Mouse (Mus musculus): Measurements from ENCODE around the gene Fam104a.
A peak's percentile ranks its signal among the peaks of the same experiment; 100 is the strongest.
"Not testable (repeated sequence)": the region's sequence is repeated elsewhere in the genome, so short reads cannot be mapped to it uniquely, and the experiment has no call there.

Fam104a gene

DNA sequence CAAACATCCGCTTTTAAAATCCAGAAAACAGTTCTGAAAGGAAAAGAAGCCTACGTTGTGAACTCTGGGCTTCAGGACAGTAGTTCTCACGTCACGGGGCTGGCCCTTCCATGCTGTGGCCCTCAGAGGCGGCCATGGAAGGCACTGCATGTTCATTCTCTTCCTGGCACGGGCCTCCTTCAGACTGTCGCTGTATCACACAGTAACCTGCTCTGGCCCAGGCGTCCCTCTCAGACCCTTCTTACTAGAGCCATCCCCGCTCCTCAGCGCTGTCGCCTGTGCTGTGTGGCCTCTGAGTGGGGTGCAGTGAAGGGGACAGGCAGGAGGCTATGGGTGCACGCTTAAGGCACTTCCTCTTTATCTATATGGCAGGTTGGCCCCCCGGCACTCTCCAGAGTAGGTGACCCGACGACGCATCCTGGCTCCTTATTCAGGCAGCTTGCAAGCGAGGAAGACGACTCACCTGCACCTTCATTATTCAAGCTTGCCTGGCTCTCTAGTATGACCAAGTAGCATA, 22.1 kb downstream of the Fam104a start:
- DNase-seq, result no peak

GRCm38 (mm10) chr11:113660940-113661339, 23.0 kb downstream of the Fam104a start:
- no peak for DNase-seq

DNA sequence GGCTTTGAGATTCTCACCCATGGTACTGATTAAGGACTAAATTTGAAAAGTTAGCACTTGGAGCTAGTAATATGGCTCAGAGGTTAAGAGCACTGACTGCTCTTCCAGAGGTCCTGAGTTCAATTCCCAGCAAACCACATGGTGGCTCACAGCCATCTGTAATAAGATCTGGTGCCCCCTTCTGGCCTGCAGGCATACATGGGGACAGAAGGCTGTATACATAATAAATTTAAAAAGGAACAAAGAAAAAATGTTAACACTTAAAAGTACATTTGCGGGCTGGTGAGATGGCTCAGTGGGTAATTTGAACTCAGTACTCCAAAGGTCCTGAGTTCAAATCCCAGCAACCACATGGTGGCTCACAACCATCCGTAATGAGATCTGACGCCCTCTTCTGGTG, 23.7 kb downstream of the Fam104a start:
- not testable (repeated sequence) for DNase-seq

DNA sequence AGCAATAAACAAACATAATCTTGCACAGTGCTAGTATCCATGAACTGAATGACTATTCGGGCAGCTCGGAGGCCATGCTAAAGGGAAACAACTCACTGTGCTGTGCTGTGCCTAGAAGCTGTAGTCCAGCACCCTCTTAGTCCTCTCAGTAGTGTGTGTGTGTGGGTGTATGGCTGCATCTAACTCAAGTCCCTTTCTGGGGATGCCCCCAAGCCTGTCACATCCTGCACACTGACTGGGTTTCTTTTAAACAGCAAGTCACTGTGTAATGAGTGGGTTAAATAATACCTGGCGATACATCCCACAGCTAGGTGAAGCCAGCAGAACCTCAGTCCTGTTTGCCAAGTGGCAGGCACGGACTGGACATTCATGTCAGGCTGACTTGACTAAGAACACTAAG, 25.2 kb downstream of the Fam104a start:
- DNase-seq, result no peak

- no peak for DNase-seq
Measured at GRCm38 (mm10) chr11:113658319-113658718, 25.6 kb downstream of the Fam104a start.

GRCm38 (mm10) chr11:113657221-113657620, 26.7 kb downstream of the Fam104a start:
- no peak for DNase-seq

- DNase-seq, result no peak
Measured at GRCm38 (mm10) chr11:113656511-113656932, 27.4 kb downstream of the Fam104a start.

DNA sequence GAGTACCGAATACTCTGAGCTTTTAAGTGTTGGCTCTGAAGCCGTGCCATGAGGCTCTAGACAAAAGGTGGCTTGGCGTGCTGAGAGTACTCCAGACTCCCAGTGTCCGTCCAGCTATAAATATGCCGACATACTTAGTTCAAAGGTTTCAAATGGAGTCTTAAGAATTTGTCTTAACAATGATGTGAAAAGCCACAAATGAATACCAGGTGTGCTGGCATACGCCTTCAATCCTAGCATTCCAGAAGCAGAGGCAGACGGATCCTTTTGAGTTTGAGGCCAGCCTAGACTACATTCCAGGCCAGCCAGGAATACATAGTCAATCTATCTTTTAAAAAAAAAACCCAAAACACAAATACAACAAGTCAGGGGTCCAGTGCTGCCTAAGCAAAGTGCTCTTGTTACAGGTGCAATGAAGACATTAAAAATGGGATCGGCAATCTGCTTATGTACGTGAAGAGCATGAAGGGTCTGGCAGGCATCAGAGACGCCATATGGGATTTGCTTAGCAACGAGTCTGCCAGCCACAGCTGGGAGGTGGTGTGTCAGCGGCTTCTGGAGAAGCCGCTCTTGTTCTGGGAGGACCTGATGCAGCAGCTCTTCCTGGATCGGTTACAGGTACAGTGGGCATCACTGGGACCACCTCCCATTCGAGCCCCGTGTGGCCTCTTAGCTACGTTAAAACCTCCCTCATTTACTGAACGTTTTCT, 29.2 kb downstream of the Fam104a start:
- no peak for DNase-seq

GRCm38 (mm10) chr11:113654105-113654504, 29.9 kb downstream of the Fam104a start:
- DNase-seq, result no peak

DNA sequence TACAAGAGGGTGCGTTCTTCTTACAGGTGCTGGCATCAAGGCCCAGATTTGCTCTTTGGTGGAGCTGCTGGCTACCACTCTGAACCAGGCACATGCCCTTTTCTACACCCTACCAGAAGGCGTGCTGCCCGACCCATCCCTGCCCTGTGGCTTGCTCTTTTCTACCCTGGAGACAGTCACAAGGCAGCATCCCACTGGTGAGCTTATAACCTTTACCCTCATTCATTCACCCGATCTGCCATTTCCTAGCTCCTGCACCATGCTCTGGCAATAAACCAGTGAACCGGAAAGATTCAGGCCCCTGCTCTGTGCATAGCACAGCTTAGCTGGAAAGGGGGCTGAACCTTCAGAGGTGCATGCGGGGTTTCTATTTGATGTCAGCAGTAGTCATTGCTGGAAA, 31.4 kb downstream of the Fam104a start:
- no peak for DNase-seq

DNA sequence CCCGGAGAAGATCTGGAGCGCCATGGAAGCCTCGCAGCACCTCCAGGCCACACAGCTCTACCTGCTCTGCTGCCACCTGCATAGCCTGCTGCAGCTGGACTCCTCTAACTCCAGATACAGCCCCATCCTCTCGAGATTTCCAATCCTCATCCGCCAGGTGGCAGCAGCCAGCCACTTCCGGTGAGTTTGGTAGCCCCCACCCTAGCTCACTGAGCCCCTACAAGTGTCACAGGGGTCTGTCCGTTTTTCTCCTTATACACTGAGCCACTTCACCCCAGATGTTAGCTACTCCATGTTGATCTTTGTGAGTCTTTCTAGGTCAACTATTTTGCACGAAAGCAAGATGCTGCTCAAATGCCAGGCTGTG, 32.1 kb downstream of the Fam104a start:
- DNase-seq, result peak; percentile 39

DNA sequence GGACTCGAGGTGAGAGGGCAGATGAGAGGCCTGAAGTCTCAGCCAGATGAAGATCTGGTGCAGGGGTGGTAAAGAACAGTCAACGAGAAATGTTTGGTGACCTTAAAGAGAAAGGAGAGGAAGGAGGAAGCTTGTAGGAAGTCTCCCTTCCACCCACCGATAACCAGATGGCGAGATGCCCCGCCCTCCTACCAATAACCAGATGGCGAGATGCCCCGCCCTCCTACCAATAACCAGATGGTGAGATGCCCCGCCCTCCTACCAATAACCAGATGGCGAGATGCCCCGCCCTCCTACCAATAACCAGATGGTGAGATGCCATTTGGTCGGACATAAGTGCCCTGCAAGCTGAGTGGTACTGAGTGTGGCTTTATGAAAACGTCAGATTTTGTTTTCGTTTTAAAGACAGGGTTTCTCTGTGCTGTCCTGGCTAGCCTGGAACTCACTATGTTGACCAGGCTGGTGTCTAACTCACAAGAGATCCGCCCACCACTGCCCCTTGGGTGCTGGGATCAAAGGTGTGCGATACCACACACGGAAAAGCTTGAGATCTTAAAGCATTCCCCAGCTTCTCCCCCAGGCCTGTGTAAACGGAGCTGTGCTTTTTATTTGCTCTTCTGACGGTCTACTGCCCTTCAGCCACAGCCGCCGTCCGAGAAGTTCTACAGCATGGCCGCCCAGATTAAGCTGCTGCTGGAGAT, 32.6 kb downstream of the Fam104a start:
- peak; percentile 80 for DNase-seq

DNA sequence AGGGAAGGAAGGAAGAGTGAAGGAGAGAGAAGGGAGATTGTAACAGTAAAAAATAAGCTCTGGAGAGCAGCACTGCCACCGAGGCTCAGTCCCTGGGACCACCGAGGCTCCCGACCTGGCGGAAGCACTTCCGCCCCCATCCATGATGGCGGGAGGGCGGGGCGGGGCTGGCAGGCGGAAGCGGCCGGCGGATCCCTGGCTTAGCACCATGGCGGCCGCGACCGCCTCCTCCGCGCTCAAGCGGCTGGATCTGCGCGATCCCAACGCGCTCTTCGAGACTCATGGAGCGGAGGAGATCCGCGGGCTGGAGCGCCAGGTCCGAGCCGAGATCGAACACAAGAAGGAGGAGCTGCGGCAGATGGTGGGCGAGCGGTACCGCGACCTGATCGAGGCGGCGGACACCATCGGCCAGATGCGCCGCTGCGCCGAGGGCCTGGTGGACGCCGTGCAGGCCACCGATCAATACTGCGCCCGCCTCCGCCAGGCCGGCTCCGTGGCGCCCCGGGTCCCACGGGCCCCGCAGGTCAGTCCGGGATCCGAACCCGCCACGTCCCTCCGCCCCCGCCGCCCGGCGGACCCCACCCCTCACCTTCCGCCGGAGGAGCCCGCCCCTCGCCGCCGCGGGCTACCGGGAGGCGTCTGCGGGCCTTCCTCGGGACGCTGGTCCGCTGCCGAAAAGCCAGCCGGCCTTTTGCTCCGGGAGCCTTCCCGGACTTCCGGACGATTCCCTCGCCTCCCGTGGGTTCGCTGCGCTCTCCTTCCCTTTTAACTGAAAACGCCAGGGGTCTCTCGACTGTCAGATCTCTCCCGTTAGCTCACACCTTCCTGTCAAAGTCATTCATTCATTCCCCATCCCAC, 34.4 kb downstream of the Fam104a start, which contains the start of gene Slc39a11:
TSS of gene Slc39a11 (minus strand) at position 727 of the 858 bp plus-strand sequence.
- DNase-seq, result peak; percentile 85

DNA sequence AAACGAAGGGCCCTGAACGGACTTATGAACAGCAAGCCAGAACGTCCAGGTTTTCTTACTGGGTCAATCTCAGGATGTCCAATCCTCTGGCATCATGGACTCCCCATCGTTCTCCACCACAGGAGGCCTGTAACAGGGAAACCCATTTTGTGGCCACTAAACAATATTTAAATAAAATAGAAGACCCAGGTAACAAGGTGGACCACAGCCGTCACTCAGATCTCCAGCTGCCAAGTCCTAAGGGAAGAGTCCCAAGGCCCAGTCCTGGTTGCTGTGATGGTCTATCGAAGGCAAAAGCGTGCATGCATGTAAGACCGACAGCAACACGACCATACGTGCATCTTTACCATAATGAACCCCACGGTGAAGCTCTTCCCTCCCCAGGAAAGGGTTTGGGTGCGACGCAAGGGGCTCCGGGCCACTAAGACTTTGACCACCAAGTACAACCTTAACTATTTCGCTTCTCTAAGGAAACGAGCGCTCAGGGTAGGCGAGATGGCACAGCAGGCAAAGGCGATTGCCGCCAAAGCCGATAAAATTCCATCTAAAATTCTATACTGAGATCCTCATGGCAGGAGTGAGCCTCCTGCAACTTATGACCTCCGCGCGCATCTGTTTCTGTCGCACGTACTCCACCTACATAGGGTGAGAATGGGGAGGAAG, 35.1 kb downstream of the Fam104a start, which contains the start of gene Cog1:
TSS of gene Cog1 (plus strand) at position 480 of the 663 bp plus-strand sequence.
- no peak for DNase-seq

- peak; percentile 87 for DNase-seq
Measured at GRCm38 (mm10) chr11:113648152-113648551, 35.8 kb downstream of the Fam104a start.

- no peak for DNase-seq
Measured at GRCm38 (mm10) chr11:113645181-113645580, 38.8 kb downstream of the Fam104a start.

DNA sequence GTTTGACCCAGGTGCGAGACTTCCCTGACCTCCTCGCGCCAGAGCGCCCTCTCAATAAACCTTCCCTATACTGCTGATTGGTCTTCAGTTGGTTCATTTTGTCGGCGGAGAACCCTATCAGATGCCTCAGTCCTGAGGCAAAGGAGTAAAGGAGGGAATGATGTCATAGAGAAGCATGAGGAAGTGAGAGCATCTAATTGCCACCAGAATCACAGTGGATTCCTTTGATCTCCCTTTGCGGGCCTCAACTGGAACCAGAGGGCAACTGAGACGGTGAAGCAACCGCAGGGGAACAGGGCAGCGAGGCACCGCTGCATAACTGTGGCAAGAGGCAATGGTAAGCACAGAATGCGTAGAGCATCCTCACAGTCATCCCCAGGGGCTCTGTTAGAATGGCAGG, 45.3 kb downstream of the Fam104a start:
- DNase-seq, result no peak

DNA sequence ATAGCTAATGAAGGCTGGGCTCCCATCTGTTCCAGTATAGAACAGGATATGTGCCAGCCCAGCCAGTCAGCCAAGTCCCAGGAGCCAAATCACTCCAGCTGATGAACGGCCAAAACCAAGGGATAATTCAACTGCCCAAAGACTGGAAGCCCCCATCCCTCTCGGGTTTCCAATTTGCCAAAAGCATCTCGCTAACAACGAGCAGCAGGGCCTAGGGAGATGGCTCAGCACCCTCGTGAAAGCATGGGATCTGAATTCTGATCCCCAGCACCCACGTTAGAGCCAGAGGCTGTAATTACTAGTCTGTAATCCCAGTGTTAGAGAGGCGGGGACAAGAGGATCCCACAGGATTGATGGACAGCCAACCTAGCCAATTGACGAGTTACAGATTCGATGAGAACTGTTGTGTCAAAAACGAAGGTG, 49.2 kb downstream of the Fam104a start:
- no peak for DNase-seq

- DNase-seq, result no peak
Measured at GRCm38 (mm10) chr11:113633398-113633797, 50.6 kb downstream of the Fam104a start.

DNA sequence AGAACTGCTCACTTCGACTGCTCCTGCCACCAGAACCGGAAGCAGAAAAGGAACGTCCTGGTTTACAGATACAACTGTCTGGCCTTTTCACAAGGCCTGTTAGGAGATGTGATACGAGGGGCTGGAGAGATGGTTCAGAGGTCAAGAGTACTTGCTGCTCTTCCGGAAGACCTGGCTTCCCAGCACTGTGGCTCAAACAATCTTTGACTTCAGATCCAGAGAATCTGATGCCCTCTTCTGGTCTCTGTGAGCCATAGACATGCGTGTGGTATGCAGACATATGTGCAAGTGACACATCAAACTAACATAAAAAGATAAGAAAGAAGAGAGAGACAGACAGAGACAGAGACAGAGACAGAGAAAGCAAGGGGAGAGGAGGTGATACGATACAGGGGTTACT, 51.7 kb downstream of the Fam104a start:
- DNase-seq, result no peak

- peak; percentile 16 for DNase-seq
Measured at GRCm38 (mm10) chr11:113631862-113632261, 52.1 kb downstream of the Fam104a start.

DNA sequence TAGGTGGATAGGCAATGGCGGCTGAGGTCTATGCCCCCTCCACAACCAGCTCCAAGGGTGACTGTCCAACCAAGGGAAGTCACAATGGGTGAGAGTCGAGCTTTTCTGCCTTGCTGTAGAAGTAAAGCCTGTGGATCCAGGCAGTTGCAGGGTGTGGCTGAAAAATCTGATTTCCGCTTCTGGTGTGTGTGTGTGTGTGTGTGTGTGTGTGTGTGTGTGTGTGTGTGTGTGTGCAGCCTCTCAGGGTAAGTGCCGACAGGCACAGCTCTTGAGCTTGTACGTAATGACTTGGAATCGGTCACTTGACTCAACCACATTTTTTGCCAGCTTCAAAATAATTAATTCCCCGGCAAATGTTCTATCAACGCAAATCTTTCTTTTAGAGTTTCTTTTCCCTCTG, 52.7 kb downstream of the Fam104a start:
- DNase-seq, result no peak

DNA sequence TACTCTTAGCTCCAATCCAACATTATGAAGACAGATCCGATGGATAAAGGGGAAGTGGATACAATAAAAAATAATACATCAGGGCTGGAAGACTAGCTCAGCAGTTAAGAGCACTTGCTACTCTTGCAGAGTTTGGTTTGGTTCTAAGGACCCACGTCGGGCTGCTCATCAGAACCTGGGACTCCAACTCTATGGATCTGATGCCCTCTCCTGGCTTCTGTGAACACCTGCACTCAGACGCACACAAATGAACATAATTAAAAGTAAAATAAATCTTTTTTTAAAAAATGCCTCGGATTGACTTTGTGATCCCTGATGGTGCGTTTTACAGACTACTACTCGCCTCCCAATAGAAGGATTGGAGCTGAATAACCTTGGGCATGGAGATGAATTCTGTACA, 53.3 kb downstream of the Fam104a start:
- DNase-seq, result no peak
